Mouse (Mus musculus) monocyte, adult 5-6 weeks (primary cell): ENCODE measurements around the gene Elavl3. TPM values are rescaled to one million over a fixed set of nuclear protein-coding genes. Genes with fewer than 3 reads are reported as not detected.
A peak's percentile ranks its signal among the peaks of the same experiment; 100 is the strongest.

Experiments
- ATAC-seq: fragments of 153-309, 156-312 bp; replicated peaks from 2 replicates; pipeline ENCODE4 v1.8.0; 2017; ENCODE audit warnings: mild to moderate bottlenecking; ENCODE audit not compliant: low TSS enrichment, insufficient number of reproducible peaks, severe bottlenecking, poor library complexity, low FRiP score
- total RNA-seq: library from RNA; stranded (forward); fragments of 200-1000, 200-491, 200-594 nt; gene quantifications from 3 replicates; pipeline ENCODE4 v1.2.3, GENCODE M21; 2017

Gene Elavl3
- total RNA-seq, 1 experiment from 2014 or later = not detected

- no peak for ATAC-seq
Measured at GRCm38 (mm10) chr9:21978398-21979128, 73.3 kb downstream of the Elavl3 start.

DNA sequence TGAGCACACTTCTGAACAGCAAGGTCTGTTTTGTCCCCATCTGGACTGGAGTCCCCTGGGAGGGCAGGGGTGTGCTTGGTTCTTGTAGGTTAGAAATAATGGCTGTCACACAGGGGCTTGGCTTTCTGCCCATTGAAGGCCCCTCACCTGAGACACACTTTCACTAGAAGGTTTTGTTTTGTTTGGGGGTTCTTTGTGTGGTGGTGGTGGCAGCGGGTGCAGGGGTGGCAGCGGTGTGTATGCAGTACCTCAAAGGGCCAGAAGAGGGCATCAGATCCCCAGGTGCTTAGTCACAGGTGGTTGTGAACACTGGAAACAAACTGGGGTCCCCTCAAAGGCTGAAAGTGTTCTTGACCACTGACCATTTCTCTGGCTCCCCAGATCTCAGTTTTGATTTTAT is 73.9 kb downstream of the Elavl3 start:
- 0 out of 2 replicates have a peak, but pooled peaks have one; percentile 40 for ATAC-seq

- no peak for ATAC-seq
Measured at GRCm38 (mm10) chr9:21977331-21977730, 74.5 kb downstream of the Elavl3 start.

DNA sequence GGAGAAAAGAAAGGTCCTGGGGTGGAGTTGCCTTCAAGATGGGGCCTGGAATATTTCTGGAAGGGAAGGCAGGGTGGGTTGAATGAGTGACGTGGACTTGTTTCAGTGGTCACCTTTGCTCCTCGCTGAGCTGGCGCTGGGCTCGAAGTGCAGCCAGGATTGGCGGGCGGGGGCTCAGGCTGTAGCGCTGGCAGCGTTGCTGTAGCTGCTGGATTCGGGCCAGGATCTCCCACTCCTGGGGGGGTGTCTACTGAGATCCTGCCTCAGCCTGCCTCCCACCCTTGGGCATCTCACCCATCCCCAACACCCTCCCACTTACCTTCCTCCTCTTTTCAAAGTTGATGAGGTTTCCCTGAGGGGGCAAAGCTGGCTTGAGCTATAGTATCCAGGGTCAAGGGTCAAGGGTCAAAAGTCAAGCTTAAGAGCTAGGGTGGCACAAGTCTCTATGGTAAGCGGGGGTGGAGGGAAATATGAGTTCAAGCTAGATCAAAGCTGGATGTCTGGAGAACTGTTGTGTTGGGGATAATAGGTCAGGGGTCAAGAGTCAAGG is 75.1 kb downstream of the Elavl3 start:
- no peak for ATAC-seq

- ATAC-seq = no peak
Measured at GRCm38 (mm10) chr9:21969304-21969703, 82.5 kb downstream of the Elavl3 start.

DNA sequence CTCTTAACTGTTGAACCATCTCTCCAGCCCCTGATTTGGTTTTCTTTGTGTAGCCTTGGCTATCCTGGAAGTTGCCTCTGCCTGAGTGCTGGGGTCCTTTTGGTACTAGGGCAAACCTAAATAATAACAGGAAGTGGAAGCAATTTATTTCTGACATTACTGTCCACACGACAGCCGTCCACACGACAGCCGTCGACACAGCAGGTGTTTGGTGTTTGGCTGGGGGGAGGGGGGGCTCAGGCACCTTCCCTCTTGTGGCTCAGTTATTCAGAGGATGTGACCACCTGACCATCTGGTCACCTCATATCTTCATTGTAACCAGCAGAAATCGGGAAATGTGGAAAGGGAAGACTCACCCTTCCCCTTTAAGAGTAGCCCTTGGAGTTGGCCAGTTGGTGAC is 82.9 kb downstream of the Elavl3 start:
- ATAC-seq = no peak

Other genes starting within 250 kb of the Elavl3 start
- gene Angptl8, start 216.5 kb downstream of the Elavl3 start, total RNA-seq = not detected in 3 replicates
- 0.32 to 15.0 TPM (median 6.1 TPM) in 3 replicates for gene Dock6, start 199.4 kb downstream of the Elavl3 start, total RNA-seq
- gene Rab3d, start 133.8 kb downstream of the Elavl3 start, total RNA-seq = 8.4 to 22.7 TPM (median 18.5 TPM) in 3 replicates
- gene Ccdc159, start 124.6 kb downstream of the Elavl3 start, total RNA-seq = 0.21 TPM in 1 of 3 replicates, not detected in the others
- gene Tmem205, start 124.5 kb downstream of the Elavl3 start, total RNA-seq = 1.1 to 5.0 TPM (median 4.0 TPM) in 3 replicates
- gene Plppr2, start 115.0 kb downstream of the Elavl3 start, total RNA-seq = 0.58 TPM in 1 of 3 replicates, not detected in the others
- gene Swsap1, start 96.3 kb downstream of the Elavl3 start, total RNA-seq = 2.2 to 5.5 TPM (median 2.5 TPM) in 3 replicates
- gene Epor, start 88.5 kb downstream of the Elavl3 start, total RNA-seq = not detected in 3 replicates
- 0.29 TPM in 1 of 3 replicates, not detected in the others for gene Rgl3, start 62.6 kb downstream of the Elavl3 start, total RNA-seq
- gene Ccdc151, start 49.4 kb downstream of the Elavl3 start, total RNA-seq = 1.9 TPM in 1 of 3 replicates, not detected in the others
- gene Prkcsh, start 49.2 kb downstream of the Elavl3 start, total RNA-seq = 49.4 to 96.0 TPM (median 60.8 TPM) in 3 replicates
- gene Gm49318, start 19.2 kb upstream of the Elavl3 start, total RNA-seq = not detected in 3 replicates
- 8.5 to 13.4 TPM (median 13.1 TPM) in 3 replicates for gene Zfp653, start 19.4 kb upstream of the Elavl3 start, total RNA-seq
- 7.4 to 18.5 TPM (median 15.5 TPM) in 3 replicates for gene Ecsit, start 33.4 kb upstream of the Elavl3 start, total RNA-seq
- gene Cnn1, start 47.2 kb upstream of the Elavl3 start, total RNA-seq = not detected in 3 replicates
- gene Elof1, start 65.1 kb upstream of the Elavl3 start, total RNA-seq = 22.0 to 30.4 TPM (median 24.7 TPM) in 3 replicates
- 24.2 to 38.4 TPM (median 30.8 TPM) in 3 replicates for gene Acp5, start 83.7 kb upstream of the Elavl3 start, total RNA-seq
- gene Pigyl, start 104.8 kb upstream of the Elavl3 start, total RNA-seq = 11.5 to 20.1 TPM (median 15.5 TPM) in 3 replicates
- gene Zfp872, start 136.1 kb upstream of the Elavl3 start, total RNA-seq = not detected in 3 replicates
- gene Zfp809, start 173.7 kb upstream of the Elavl3 start, total RNA-seq = 27.3 to 53.9 TPM (median 30.7 TPM) in 3 replicates
- gene Zfp599, start 207.9 kb upstream of the Elavl3 start, total RNA-seq = 0.29 to 2.5 TPM (median 2.2 TPM) in 3 replicates